Mouse (Mus musculus): Measurements from ENCODE around the gene Usp6nl. TPM values are rescaled to one million over a fixed set of nuclear protein-coding genes. Genes with fewer than 3 reads are reported as not detected.
A peak's percentile ranks its signal among the peaks of the same experiment; 100 is the strongest.

The Usp6nl gene
- polyA plus RNA-seq, 1 experiment from 2014 or later, result 12.4 TPM

DNA sequence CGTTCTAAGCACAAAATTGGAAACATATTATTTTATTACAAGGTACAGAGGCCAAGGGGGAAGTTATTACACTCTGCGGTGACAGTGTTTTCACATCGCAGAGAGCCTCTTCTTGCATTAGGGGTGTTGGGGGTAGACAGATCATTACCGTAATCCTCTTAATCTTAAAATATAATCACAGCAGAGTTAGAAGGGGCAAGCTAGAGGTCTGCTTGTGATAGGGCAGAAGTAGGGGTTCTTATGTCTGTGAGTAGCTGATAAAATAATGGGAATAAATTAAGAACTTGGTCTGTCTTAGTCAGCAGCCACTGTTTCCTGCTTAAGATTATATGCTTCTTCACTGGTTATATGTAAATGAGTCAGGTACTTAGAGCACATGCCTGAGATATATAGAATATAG lies 30.6 kb downstream of the Usp6nl start:
- H3K9me3 ChIP-seq, result no peaks in the 10 kb centered on the region
- no peak overlapping the region for H3K9ac ChIP-seq
- peaks cover 46% of the 10 kb centered on the region for H3K4me1 ChIP-seq
- H3K36me3 ChIP-seq, result no peaks in the 10 kb centered on the region
- no peak overlapping the region for H3K27ac ChIP-seq
- no peak overlapping the region for H3K4me3 ChIP-seq
- ATAC-seq (ENCODE audit: borderline replicate concordance, extremely low read depth, low FRiP score, low TSS enrichment), result no peak
- H3K4me2 ChIP-seq, result 0 out of 2 replicates have a peak overlapping the region, but pooled peaks have one; percentile 26
- WGBS, result 65% methylated on average over 4 of the region's 4 CpGs
- H3K27me3 ChIP-seq, result no peaks in the 10 kb centered on the region

DNA sequence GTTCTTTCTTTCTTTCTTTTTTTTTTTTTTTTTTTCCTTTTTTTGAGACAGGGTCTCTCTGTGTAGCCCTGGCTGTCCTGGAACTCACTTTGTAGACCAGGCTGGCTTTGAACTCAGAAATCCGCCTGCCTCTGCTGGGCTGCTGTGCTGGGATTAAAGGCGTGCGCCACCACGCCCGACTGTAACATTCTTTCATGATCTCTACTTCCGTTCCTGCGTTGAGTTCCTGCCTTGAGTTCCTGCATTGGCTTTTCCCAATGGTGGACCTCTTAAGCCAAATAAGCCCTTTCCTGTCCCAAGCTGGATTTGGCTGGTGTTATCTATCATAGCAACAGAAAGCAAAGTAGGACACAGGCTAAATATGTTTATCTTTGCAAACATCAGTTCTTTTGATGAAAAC lies 34.8 kb downstream of the Usp6nl start:
- Histone ChIP-seq H3K9me3 (no peaks in the 10 kb centered on the region), H3K36me3 (no peaks in the 10 kb centered on the region), H3K4me1 (peaks cover 42% of the 10 kb centered on the region), H3K9ac (no peak overlapping the region), H3K27ac (no peak overlapping the region), H3K4me2 (no peak overlapping the region), H3K4me3 (no peak overlapping the region), H3K27me3 (no peaks in the 10 kb centered on the region)
- WGBS, result 95% methylated on average over 7 of the region's 7 CpGs
- ATAC-seq (ENCODE audit: borderline replicate concordance, extremely low read depth, low FRiP score, low TSS enrichment), result no peak

DNA sequence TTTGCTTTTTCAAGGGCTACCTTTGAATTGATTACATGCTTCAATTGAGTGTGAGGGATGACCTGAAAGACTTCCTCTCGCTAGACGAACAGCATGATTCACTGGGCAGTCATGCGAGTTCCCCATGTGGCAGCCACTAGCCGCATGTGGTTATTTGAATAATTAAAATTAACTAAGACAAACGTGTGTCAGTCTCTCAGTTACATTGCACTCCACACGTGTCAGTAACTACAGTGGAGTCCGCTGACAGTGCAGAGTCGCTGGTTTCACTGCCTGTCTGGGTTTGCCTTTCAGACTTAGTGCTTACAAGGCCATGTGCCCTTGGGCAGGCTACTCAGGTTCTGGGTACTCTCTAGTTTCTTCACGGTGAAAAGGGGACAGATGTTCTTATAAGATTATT lies 37.2 kb downstream of the Usp6nl start:
- Histone ChIP-seq H3K4me1 (peaks cover 38% of the 10 kb centered on the region), H3K27me3 (no peaks in the 10 kb centered on the region), H3K36me3 (no peaks in the 10 kb centered on the region), H3K9me3 (no peaks in the 10 kb centered on the region), H3K9ac (no peak overlapping the region), H3K27ac (peak overlapping the region; percentile 33; the same call in 1 of the 2 replicates), H3K4me3 (no peak overlapping the region), H3K4me2 (peak overlapping the region; percentile 6; the same call in 1 of the 2 replicates)
- no peak for ATAC-seq (ENCODE audit: borderline replicate concordance, extremely low read depth, low FRiP score, low TSS enrichment)
- whole genome bisulfite sequencing, result 51% methylated on average over 9 of the region's 9 CpGs

DNA sequence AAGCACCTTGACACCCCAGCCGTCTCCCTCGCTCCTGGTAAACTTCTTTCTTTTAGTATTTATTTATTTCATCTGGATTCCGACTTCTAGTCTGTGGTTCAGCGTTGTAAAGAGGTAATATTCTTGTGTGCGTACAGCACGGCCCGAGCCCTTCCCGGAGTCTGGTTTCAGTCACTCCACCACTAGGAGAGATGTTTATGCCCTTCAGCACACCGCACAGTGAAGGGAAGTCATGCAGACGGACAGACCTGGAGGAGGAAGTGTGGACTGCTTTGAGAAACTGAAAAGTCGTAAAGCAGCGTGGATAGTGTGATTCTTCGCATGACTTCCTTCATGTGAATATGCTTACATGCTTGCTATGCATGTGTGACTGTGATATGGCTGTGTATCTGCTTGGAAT lies 40.7 kb downstream of the Usp6nl start:
- Histone ChIP-seq H3K9me3 (no peaks in the 10 kb centered on the region), H3K27ac (no peak overlapping the region), H3K4me3 (no peak overlapping the region), H3K4me1 (peaks cover 55% of the 10 kb centered on the region), H3K9ac (no peak overlapping the region), H3K27me3 (no peaks in the 10 kb centered on the region), H3K4me2 (no peak overlapping the region), H3K36me3 (no peaks in the 10 kb centered on the region)
- 43% methylated on average over 13 of the region's 13 CpGs for WGBS
- ATAC-seq (ENCODE audit: borderline replicate concordance, extremely low read depth, low FRiP score, low TSS enrichment), result no peak

DNA sequence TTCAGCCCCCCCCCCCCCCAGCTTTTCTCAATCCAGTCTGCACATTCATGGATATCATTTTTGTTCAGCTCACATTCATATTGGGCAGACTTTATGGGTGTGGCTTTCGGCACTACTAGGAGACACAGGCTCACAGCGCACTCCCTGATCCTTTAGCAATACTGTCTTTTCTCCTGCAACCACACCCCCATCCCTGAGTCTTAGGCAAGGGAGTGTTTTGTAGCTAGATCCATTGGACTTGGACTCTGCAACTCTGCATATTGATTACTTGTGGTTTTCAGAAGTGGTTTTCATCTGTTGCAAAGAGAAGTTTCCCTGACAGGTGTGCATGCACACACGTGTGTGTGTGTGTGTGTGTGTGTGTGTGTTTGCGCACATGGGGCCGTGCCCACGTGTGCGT lies 41.5 kb downstream of the Usp6nl start:
- H3K36me3 ChIP-seq, result no peaks in the 10 kb centered on the region
- no peak overlapping the region for H3K27ac ChIP-seq
- H3K4me3 ChIP-seq, result no peak overlapping the region
- no peak for ATAC-seq (ENCODE audit: borderline replicate concordance, extremely low read depth, low FRiP score, low TSS enrichment)
- H3K4me2 ChIP-seq, result no peak overlapping the region
- no peaks in the 10 kb centered on the region for H3K27me3 ChIP-seq
- H3K4me1 ChIP-seq, result peaks cover 54% of the 10 kb centered on the region
- WGBS, result 84% methylated on average over 7 of the region's 7 CpGs
- no peak overlapping the region for H3K9ac ChIP-seq
- no peaks in the 10 kb centered on the region for H3K9me3 ChIP-seq

DNA sequence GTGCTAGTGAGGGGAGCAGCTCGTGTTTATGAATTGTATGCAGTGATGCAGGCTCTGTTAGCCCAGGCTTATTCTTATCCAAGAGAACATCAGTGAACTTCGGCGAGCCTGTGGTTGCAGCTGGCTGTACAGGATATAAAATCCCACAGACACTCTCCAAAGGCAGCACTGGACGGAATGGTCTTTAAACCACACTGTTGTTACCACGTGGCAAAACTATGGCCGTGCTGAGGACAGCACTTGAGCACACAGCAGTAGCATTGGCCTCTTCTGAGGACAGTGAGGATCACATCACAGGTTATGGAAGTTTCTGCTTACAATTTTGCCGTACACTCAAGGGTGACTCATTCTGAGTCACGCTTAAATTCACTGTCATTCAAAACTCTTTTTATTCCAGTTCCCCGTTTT lies 44.1 kb downstream of the Usp6nl start:
- no peaks in the 10 kb centered on the region for H3K36me3 ChIP-seq
- no peaks in the 10 kb centered on the region for H3K27me3 ChIP-seq
- no peak for ATAC-seq (ENCODE audit: borderline replicate concordance, extremely low read depth, low FRiP score, low TSS enrichment)
- H3K4me2 ChIP-seq, result no peak overlapping the region
- H3K4me1 ChIP-seq, result peaks cover 52% of the 10 kb centered on the region
- H3K27ac ChIP-seq, result no peak overlapping the region
- H3K9me3 ChIP-seq, result no peaks in the 10 kb centered on the region
- no peak overlapping the region for H3K9ac ChIP-seq
- WGBS, result 59% methylated on average over 9 of the region's 9 CpGs
- no peak overlapping the region for H3K4me3 ChIP-seq

DNA sequence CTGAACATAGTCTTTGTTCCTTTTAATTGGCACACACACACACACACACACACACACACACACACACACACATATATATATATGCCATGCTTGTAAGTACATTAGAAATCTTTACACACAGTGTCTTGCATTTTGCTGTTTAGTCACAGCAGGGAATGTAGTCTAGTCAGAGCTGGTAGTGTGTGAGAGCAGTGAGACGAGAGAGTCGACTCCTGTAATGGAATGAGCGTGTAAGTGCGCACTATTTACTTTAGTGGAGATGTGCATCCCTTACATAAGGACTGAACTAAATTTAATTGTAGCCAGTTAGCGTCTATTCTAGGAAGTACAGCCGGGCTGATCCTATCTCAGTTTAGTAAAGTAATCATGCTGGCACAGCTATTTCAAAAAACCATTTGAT lies 44.5 kb downstream of the Usp6nl start:
- no peaks in the 10 kb centered on the region for H3K27me3 ChIP-seq
- no peaks in the 10 kb centered on the region for H3K36me3 ChIP-seq
- no peak overlapping the region for H3K4me2 ChIP-seq
- H3K27ac ChIP-seq, result no peak overlapping the region
- 64% methylated on average over 6 of the region's 6 CpGs for WGBS
- H3K4me1 ChIP-seq, result peaks cover 54% of the 10 kb centered on the region
- no peak for ATAC-seq (ENCODE audit: borderline replicate concordance, extremely low read depth, low FRiP score, low TSS enrichment)
- no peaks in the 10 kb centered on the region for H3K9me3 ChIP-seq
- no peak overlapping the region for H3K9ac ChIP-seq
- H3K4me3 ChIP-seq, result no peak overlapping the region

DNA sequence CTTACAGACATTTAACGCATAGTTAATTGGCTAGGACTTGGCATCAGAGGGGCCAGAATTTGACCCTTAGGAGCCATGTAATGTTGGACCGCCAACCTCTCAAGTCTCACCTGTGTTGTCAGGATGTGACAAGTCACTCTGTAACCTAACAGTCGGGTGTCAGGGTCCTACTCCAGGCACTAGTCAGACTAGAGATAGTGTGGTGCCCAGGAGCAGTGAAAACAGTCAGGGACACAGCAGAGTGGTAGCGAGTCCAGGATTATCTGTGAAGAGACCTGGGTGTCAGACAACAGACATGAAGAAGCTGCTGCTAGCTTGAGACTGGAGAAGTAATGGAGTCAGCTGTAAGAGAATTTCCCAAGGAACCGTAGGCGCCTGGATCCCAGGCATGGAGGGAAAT lies 45.0 kb downstream of the Usp6nl start:
- Histone ChIP-seq H3K9me3 (no peaks in the 10 kb centered on the region), H3K9ac (no peak overlapping the region), H3K4me3 (no peak overlapping the region), H3K27ac (0 out of 2 replicates have a peak overlapping the region, but pooled peaks have one; percentile 19), H3K4me1 (peaks cover 55% of the 10 kb centered on the region), H3K36me3 (no peaks in the 10 kb centered on the region), H3K27me3 (no peaks in the 10 kb centered on the region), H3K4me2 (no peak overlapping the region)
- no peak for ATAC-seq (ENCODE audit: borderline replicate concordance, extremely low read depth, low FRiP score, low TSS enrichment)
- WGBS, result 62% methylated on average over 6 of the region's 6 CpGs

DNA sequence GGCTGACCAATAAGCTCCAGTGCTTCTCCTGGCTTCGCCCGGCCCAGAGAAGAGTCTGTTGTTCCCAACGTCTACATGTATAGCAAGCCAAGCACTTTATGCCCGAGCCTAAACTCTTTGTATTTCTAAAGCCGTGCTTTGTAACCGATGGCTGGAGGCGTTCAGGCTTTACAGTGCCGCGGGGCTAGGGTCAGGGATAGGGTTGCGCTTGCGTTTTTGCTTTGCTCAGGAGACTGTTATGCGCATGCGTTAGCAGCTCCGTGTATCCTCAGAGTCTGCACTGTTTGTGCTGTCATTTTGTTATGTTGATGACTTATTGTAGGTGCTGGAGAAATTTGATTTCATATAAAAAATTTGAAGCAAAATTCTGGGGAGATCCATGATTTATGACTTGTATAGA lies 51.7 kb downstream of the Usp6nl start:
- ATAC-seq (ENCODE audit: borderline replicate concordance, extremely low read depth, low FRiP score, low TSS enrichment), result no peak
- 91% methylated on average over 14 of the region's 14 CpGs for WGBS
- H3K4me2 ChIP-seq, result no peak overlapping the region

DNA sequence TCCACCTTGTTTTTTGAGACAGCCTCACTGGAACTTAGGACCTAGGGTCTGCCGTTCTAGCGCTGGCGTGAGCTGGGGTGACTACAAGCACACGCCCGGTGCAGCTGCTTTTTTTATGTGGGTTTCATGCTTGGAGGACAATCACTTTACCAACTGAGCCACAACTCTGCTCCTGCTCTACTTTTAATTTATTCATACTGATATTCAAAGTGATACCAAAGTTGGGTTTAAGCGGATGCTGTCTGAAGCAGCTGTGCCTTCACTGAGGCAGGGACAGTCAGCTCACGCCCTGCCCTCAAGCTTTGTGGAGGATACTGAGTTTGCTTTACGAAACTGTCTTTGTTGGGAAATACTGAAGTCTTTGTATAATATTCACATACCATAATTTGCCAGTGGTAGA lies 53.6 kb downstream of the Usp6nl start:
- ATAC-seq (ENCODE audit: borderline replicate concordance, extremely low read depth, low FRiP score, low TSS enrichment), result no peak
- H3K27me3 ChIP-seq, result no peaks in the 10 kb centered on the region
- no peaks in the 10 kb centered on the region for H3K36me3 ChIP-seq
- H3K4me3 ChIP-seq, result no peak overlapping the region
- H3K9me3 ChIP-seq, result no peaks in the 10 kb centered on the region
- H3K4me2 ChIP-seq, result no peak overlapping the region
- H3K9ac ChIP-seq, result no peak overlapping the region
- WGBS, result 86% methylated on average over 8 of the region's 8 CpGs
- H3K4me1 ChIP-seq, result peaks cover 45% of the 10 kb centered on the region
- no peak overlapping the region for H3K27ac ChIP-seq

More for the DNA sequence above, 51.7 kb downstream of the Usp6nl start:
- Histone ChIP-seq H3K27ac (no peak overlapping the region), H3K36me3 (no peaks in the 10 kb centered on the region), H3K27me3 (no peaks in the 10 kb centered on the region), H3K4me1 (peaks cover 41% of the 10 kb centered on the region), H3K4me3 (no peak overlapping the region), H3K9me3 (no peaks in the 10 kb centered on the region), H3K9ac (no peak overlapping the region)

DNA sequence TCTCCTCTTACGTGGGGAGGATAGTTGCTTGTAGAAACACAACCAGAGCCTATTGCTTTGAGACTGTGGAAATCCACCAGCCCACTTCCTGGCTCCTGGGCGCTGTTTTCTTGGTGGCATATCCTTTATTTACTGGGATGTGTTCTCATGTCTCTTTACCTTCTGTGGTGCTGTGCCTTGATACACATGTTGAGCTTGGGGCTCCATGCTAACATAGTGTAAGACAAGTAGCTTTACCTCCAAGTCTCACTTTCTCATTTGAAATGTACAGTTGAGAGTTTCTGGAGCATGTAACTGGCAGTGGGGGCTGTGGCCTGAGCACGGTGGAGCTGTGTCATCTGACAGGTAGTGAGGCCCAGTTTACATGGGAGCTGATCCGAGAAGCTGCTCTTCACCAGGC lies 54.5 kb downstream of the Usp6nl start:
- H3K4me3 ChIP-seq, result no peak overlapping the region
- ATAC-seq (ENCODE audit: borderline replicate concordance, extremely low read depth, low FRiP score, low TSS enrichment), result no peak
- peaks cover 37% of the 10 kb centered on the region for H3K4me1 ChIP-seq
- no peaks in the 10 kb centered on the region for H3K9me3 ChIP-seq
- H3K27me3 ChIP-seq, result no peaks in the 10 kb centered on the region
- no peak overlapping the region for H3K9ac ChIP-seq
- no peak overlapping the region for H3K4me2 ChIP-seq
- 68% methylated on average over 4 of the region's 4 CpGs for WGBS
- no peaks in the 10 kb centered on the region for H3K36me3 ChIP-seq
- H3K27ac ChIP-seq, result no peak overlapping the region

DNA sequence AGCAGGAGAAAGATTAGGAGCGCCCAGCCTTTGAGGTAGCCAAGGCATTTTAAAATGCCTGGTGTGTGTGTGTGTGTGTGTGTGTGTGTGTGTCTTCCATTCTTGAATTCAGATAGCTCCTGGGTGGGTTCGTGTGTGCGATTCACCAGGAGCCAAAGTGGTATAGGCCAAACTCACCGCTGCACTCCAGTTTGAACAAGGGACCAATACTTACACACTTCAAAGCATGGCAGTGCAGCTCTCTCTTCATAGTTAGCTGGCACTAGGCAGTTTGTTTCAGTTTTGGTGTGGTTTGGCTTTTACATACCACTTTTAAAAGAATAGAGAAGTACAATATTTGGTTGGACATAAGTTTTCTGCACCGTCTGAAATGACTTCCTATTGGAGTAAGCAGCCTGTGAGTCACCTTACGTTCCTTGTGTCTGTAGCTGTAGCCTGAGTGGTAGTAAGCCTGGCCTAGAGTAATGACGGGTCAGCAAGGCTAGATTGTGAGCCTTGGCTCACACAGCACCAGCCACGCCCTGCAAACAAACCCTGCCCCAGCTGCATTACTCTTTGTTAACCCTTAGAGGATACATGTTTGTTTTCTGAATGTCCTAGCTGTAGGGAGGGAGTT lies 56.2 kb downstream of the Usp6nl start:
- WGBS, result 51% methylated on average over 8 of the region's 8 CpGs
- Histone ChIP-seq H3K4me2 (no peak overlapping the region), H3K9ac (no peak overlapping the region), H3K36me3 (no peaks in the 10 kb centered on the region), H3K4me3 (no peak overlapping the region), H3K27me3 (no peaks in the 10 kb centered on the region), H3K27ac (peak overlapping the region; percentile 20; the same call in 1 of the 2 replicates), H3K4me1 (peaks cover 33% of the 10 kb centered on the region), H3K9me3 (no peaks in the 10 kb centered on the region)
- no peak for ATAC-seq (ENCODE audit: borderline replicate concordance, extremely low read depth, low FRiP score, low TSS enrichment)

DNA sequence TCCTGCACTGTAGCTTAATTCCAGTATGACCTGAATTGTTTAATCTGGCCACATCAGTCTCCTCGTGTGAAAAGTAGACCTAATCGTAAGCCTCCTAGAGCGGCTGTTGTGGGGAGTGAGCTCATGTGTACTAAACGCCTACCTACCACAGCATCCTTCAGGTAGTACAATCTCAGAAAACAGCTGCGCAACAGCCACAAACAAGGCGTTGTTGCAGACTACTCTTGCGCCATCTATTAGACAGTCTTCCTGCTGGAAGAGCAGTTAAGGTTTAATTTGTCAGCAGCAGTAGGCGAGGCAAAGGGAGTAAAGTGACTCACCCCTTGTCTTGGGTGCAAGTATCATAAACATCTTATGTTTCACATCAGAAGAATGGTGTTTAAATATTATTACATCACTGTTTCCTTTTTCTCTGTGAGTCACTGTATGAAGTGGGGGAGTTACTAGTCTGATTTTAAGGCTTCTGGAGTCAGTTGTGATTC lies 57.3 kb downstream of the Usp6nl start:
- Histone ChIP-seq H3K9ac (no peak overlapping the region), H3K4me3 (no peak overlapping the region), H3K4me2 (no peak overlapping the region), H3K27ac (no peak overlapping the region), H3K27me3 (no peaks in the 10 kb centered on the region), H3K36me3 (no peaks in the 10 kb centered on the region), H3K9me3 (no peaks in the 10 kb centered on the region), H3K4me1 (peaks cover 33% of the 10 kb centered on the region)
- 74% methylated on average over 8 of the region's 8 CpGs for WGBS
- no peak for ATAC-seq (ENCODE audit: borderline replicate concordance, extremely low read depth, low FRiP score, low TSS enrichment)
